Mouse (Mus musculus): Measurements from ENCODE around the gene Fabp6.

The Fabp6 gene

GRCm38 (mm10) chr11:43589530-43590072 lies 11.7 kb downstream of the Fabp6 start:
- no peak for DNase-seq (ENCODE audit: low spot score in 2 of 2)

GRCm38 (mm10) chr11:43586324-43587090 lies 14.8 kb downstream of the Fabp6 start, which contains the start of gene 4933415A04Rik:
4933415A04Rik (plus strand) TSS chr11:43587040.
- peak; percentile 40 to 80 for DNase-seq (ENCODE audit: low spot score in 2 of 2)

GRCm38 (mm10) chr11:43585211-43586005 lies 15.9 kb downstream of the Fabp6 start:
- DNase-seq (ENCODE audit: low spot score in 2 of 2), result no peak

GRCm38 (mm10) chr11:43577713-43578478 lies 23.4 kb downstream of the Fabp6 start:
- DNase-seq (ENCODE audit: low spot score in 2 of 2), result no peak

- DNase-seq (ENCODE audit: low spot score in 2 of 2), result no peak
These were observed 25.8 kb downstream of the Fabp6 start for GRCm38 (mm10) chr11:43575376-43576151.

GRCm38 (mm10) chr11:43575061-43575375 lies 26.3 kb downstream of the Fabp6 start:
- DNase-seq (ENCODE audit: low spot score in 2 of 2), result no peak

GRCm38 (mm10) chr11:43569595-43569994 lies 31.7 kb downstream of the Fabp6 start:
- DNase-seq (ENCODE audit: low spot score in 2 of 2), result no peak

GRCm38 (mm10) chr11:43569188-43569587 lies 32.2 kb downstream of the Fabp6 start:
- DNase-seq (ENCODE audit: low spot score in 2 of 2), result no peak

GRCm38 (mm10) chr11:43568263-43568662 lies 33.1 kb downstream of the Fabp6 start:
- DNase-seq (ENCODE audit: low spot score in 2 of 2), result peak; percentile 33 to 56

- DNase-seq (ENCODE audit: low spot score in 2 of 2), result no peak
These were observed 34.6 kb downstream of the Fabp6 start for GRCm38 (mm10) chr11:43566696-43567095.

- no peak for DNase-seq (ENCODE audit: low spot score in 2 of 2)
These were observed 35.5 kb downstream of the Fabp6 start for GRCm38 (mm10) chr11:43565852-43566251.

DNA sequence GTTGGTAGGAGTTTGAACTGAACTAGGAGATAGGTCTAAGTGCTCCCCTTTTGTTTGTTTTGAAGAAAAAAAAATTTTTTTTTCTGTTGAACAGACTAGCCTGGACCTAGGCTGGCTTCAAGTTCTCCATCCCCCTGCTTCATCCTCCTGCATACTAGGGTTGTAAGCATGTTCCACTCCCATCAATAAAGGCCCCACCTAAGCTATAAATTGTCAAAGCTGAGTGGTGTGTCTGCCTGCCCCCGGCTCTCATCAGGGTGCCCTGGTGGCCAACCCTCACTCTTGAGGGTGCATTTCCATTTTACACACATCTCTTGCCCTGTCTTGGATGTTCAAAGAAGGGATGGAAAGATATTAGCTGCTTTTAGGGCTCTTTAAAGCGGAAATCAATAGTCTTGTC lies 35.9 kb downstream of the Fabp6 start:
- DNase-seq (ENCODE audit: low spot score in 2 of 2), result no peak

- DNase-seq (ENCODE audit: low spot score in 2 of 2), result no peak
These were observed 37.6 kb downstream of the Fabp6 start for GRCm38 (mm10) chr11:43563654-43564244.

DNA sequence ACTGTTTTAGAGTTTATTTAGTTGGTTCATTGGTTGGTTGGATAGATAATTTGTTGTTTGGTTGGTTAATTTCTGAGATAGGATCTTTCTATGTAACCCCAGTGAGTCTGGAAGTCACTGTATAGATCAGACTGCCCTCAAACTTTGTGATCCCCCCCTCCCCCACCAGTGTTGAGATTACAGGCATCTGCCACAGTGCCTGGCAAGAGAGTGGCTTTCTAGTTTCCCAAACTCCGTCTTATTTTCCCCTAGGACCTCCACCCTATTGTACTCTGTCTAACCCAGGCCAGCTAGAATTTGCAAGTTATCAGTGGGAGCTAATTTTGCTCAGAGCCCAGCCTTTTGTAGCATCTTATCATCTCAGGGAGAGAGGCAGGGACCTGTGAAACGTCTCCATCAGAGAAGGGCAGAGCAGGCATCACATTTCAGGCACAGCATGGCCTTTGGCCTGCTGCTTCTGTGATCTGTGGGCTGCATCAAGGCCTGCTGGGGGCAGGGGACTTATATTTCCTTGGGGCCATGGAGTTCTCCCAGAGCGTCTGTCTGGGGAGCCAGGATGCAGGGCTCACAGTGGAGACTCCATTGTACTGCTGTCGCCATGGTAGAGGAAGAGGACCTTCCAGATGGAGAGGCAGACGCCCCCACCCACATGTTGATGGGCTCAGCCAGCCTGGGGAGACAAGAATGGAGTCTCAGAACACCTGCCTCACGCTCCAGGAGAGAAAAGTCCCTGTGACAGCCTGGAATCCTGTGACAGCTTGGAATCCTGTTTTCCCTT lies 41.6 kb downstream of the Fabp6 start:
- DNase-seq (ENCODE audit: low spot score in 2 of 2), result no peak

DNA sequence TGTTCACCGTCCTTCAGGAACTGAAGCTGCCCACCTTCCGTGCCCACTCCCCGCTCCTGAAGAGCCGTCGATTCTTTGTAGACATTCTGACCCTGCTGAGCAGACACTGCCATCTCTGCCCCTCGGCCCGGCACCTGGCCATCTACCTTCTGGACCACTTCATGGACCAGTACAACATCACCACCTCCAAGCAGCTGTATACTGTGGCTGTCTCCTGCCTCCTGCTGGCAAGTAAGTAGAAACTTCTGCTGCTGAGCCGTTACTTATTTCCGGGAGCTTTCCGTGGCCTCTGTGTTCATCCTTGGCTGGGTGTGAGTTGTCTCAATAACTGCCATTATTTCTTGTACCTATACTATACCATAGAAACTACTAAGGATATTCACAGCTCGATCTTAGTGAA lies 44.8 kb downstream of the Fabp6 start:
- DNase-seq (ENCODE audit: low spot score in 2 of 2), result no peak

GRCm38 (mm10) chr11:43552675-43553074 lies 48.7 kb downstream of the Fabp6 start:
- no peak for DNase-seq (ENCODE audit: low spot score in 2 of 2)

DNA sequence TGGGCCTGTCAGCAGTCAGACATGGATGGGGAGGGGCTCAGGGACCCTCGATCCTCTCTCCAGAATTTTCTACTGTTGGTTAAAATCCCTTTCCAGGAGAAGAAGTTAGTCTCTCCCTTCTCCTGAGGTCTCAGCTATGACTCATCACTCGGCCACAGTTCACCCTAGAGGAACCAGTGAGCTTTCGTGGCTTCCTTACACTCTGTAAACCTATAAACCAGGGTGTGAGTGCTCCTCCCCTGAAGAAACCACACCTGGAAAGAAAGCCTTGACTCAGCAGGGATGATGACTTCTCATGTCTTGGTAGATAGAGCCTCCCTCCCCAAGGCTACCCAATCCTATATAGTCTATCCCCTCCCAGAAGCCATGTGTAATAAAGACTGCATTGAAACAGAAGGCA lies 49.6 kb downstream of the Fabp6 start:
- DNase-seq (ENCODE audit: low spot score in 2 of 2), result no peak

DNA sequence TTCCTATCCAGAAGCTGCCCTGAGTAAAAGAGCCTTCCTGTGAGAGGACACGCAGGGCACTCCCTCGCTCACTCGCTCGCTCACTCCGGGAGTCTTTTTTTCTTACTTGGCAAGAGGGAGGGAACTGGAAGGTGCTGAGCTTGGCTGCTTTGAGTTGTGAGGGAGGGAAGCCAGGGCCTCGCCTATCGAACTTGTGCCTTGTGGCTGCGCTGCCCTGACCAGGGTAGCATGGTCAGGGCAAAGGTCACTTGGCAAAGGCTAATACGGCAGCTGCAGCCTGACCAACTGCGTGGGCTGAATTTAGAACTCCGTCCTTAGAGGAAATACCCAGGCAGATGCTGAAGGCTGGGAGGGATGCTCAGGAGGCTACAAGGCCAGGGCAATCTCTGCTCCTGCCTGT lies 51.6 kb downstream of the Fabp6 start:
- DNase-seq (ENCODE audit: low spot score in 2 of 2), result no peak

GRCm38 (mm10) chr11:43548657-43549435 lies 52.5 kb downstream of the Fabp6 start:
- no peak for DNase-seq (ENCODE audit: low spot score in 2 of 2)
